Mouse (Mus musculus): ENCODE results near the gene Gpbp1. TPM values are rescaled to one million over a fixed set of nuclear protein-coding genes. Genes with fewer than 3 reads are reported as not detected.

The Gpbp1 gene
- 35.2 and 37.1 TPM in 2 replicates for polyA plus RNA-seq (2015; fragmentation: Nextera tagmentation; extraction: Ambion mirVana)

- WGBS (ENCODE audit: insufficient replicate concordance) = under 1% methylated on average over 92 of the region's 109 CpGs
- no peaks in the 10 kb centered on the region for H3K36me3 ChIP-seq (ENCODE audit: control insufficient read depth, insufficient read depth)
- peak within 1 kb of the TSS; percentile 84 for H3K4me3 ChIP-seq (ENCODE audit: low read depth, low read length)
- H3K27me3 ChIP-seq (ENCODE audit: control insufficient read depth, insufficient read depth, low read depth, low read length) = peaks cover 16% of the 10 kb centered on the region
- peak within 1 kb of the TSS; percentile 95 for H3K9ac ChIP-seq (ENCODE audit: low read depth, low read length)
- peak within 1 kb of the TSS; percentile 96 for H3K4me2 ChIP-seq (ENCODE audit: low read depth, low read length)
- H3K4me1 ChIP-seq (ENCODE audit: control insufficient read depth, low read depth, low read length) = peaks cover 16% of the 10 kb centered on the region
- H3K9me3 ChIP-seq (replicated peaks; ENCODE audit: control insufficient read depth, low read length) = no peaks in the 10 kb centered on the region
- peak; percentile 90 for ATAC-seq (ENCODE audit: low read depth)
- peak within 1 kb of the TSS; percentile 99 for H3K27ac ChIP-seq (ENCODE audit: low read length)
These were observed at the start of gene Gpbp1 for GRCm38 (mm10) chr13:111489802-111490723. Gpbp1 (minus strand) TSS chr13:111490111.

GRCm38 (mm10) chr13:111537718-111538117 is 47.8 kb upstream of the Gpbp1 start:
- 77% methylated on average over 9 of the region's 9 CpGs for WGBS (ENCODE audit: insufficient replicate concordance)
- no peak overlapping the region for H3K4me2 ChIP-seq (ENCODE audit: low read depth, low read length)
- H3K9ac ChIP-seq (ENCODE audit: low read depth, low read length) = no peak overlapping the region
- no peaks in the 10 kb centered on the region for H3K9me3 ChIP-seq (replicated peaks; ENCODE audit: control insufficient read depth, low read length)
- H3K4me3 ChIP-seq (ENCODE audit: low read depth, low read length) = no peak overlapping the region
- ATAC-seq (ENCODE audit: low read depth) = no peak
- H3K27me3 ChIP-seq (ENCODE audit: control insufficient read depth, insufficient read depth, low read depth, low read length) = no peaks in the 10 kb centered on the region
- no peaks in the 10 kb centered on the region; the same call in 1 of the 2 replicates for H3K4me1 ChIP-seq (ENCODE audit: control insufficient read depth, low read depth, low read length)
- H3K27ac ChIP-seq (ENCODE audit: low read length) = no peak overlapping the region
- no peaks in the 10 kb centered on the region for H3K36me3 ChIP-seq (ENCODE audit: control insufficient read depth, insufficient read depth)

GRCm38 (mm10) chr13:111536207-111536887 is 46.4 kb upstream of the Gpbp1 start:
- H3K27ac ChIP-seq (ENCODE audit: low read length) = no peak overlapping the region
- ATAC-seq (ENCODE audit: low read depth) = no peak
- H3K4me3 ChIP-seq (ENCODE audit: low read depth, low read length) = no peak overlapping the region
- no peaks in the 10 kb centered on the region for H3K27me3 ChIP-seq (ENCODE audit: control insufficient read depth, insufficient read depth, low read depth, low read length)
- no peaks in the 10 kb centered on the region for H3K9me3 ChIP-seq (replicated peaks; ENCODE audit: control insufficient read depth, low read length)
- no peaks in the 10 kb centered on the region; the same call in 1 of the 2 replicates for H3K4me1 ChIP-seq (ENCODE audit: control insufficient read depth, low read depth, low read length)
- no peak overlapping the region for H3K4me2 ChIP-seq (ENCODE audit: low read depth, low read length)
- WGBS (ENCODE audit: insufficient replicate concordance) = 48% methylated on average over 6 of the region's 6 CpGs
- no peak overlapping the region for H3K9ac ChIP-seq (ENCODE audit: low read depth, low read length)
- H3K36me3 ChIP-seq (ENCODE audit: control insufficient read depth, insufficient read depth) = no peaks in the 10 kb centered on the region

GRCm38 (mm10) chr13:111534131-111534530 is 44.2 kb upstream of the Gpbp1 start:
- WGBS (ENCODE audit: insufficient replicate concordance) = 56% methylated on average over 6 of the region's 6 CpGs
- H3K27ac ChIP-seq (ENCODE audit: low read length) = no peak overlapping the region
- H3K36me3 ChIP-seq (ENCODE audit: control insufficient read depth, insufficient read depth) = no peaks in the 10 kb centered on the region
- H3K4me3 ChIP-seq (ENCODE audit: low read depth, low read length) = no peak overlapping the region
- H3K9me3 ChIP-seq (replicated peaks; ENCODE audit: control insufficient read depth, low read length) = no peaks in the 10 kb centered on the region
- no peaks in the 10 kb centered on the region; the same call in 1 of the 2 replicates for H3K4me1 ChIP-seq (ENCODE audit: control insufficient read depth, low read depth, low read length)
- H3K27me3 ChIP-seq (ENCODE audit: control insufficient read depth, insufficient read depth, low read depth, low read length) = no peaks in the 10 kb centered on the region
- H3K4me2 ChIP-seq (ENCODE audit: low read depth, low read length) = no peak overlapping the region
- no peak for ATAC-seq (ENCODE audit: low read depth)
- no peak overlapping the region for H3K9ac ChIP-seq (ENCODE audit: low read depth, low read length)

GRCm38 (mm10) chr13:111532178-111532948 is 42.5 kb upstream of the Gpbp1 start:
- 81% methylated on average over 16 of the region's 16 CpGs for WGBS (ENCODE audit: insufficient replicate concordance)
- Histone ChIP-seq H3K4me3 (ENCODE audit: low read depth, low read length) (no peak overlapping the region), H3K27ac (ENCODE audit: low read length) (no peak overlapping the region), H3K4me2 (ENCODE audit: low read depth, low read length) (no peak overlapping the region), H3K4me1 (ENCODE audit: control insufficient read depth, low read depth, low read length) (no peaks in the 10 kb centered on the region; the same call in 1 of the 2 replicates), H3K9ac (ENCODE audit: low read depth, low read length) (no peak overlapping the region), H3K9me3 (replicated peaks; ENCODE audit: control insufficient read depth, low read length) (no peaks in the 10 kb centered on the region), H3K36me3 (ENCODE audit: control insufficient read depth, insufficient read depth) (no peaks in the 10 kb centered on the region), H3K27me3 (ENCODE audit: control insufficient read depth, insufficient read depth, low read depth, low read length) (no peaks in the 10 kb centered on the region)
- 0 out of 2 replicates have a peak, but pooled peaks have one; percentile 32 for ATAC-seq (ENCODE audit: low read depth)

- WGBS (ENCODE audit: insufficient replicate concordance) = 68% methylated on average over 1 of the region's 1 CpGs
- no peak overlapping the region for H3K27ac ChIP-seq (ENCODE audit: low read length)
- ATAC-seq (ENCODE audit: low read depth) = peak; percentile 58
These were observed 41.8 kb upstream of the Gpbp1 start for GRCm38 (mm10) chr13:111531701-111532100.

GRCm38 (mm10) chr13:111524277-111524676 is 34.4 kb upstream of the Gpbp1 start:
- Histone ChIP-seq H3K27ac (ENCODE audit: low read length) (no peak overlapping the region), H3K9ac (ENCODE audit: low read depth, low read length) (no peak overlapping the region), H3K9me3 (replicated peaks; ENCODE audit: control insufficient read depth, low read length) (no peaks in the 10 kb centered on the region), H3K4me2 (ENCODE audit: low read depth, low read length) (no peak overlapping the region), H3K4me3 (ENCODE audit: low read depth, low read length) (no peak overlapping the region), H3K36me3 (ENCODE audit: control insufficient read depth, insufficient read depth) (no peaks in the 10 kb centered on the region), H3K4me1 (ENCODE audit: control insufficient read depth, low read depth, low read length) (no peaks in the 10 kb centered on the region), H3K27me3 (ENCODE audit: control insufficient read depth, insufficient read depth, low read depth, low read length) (no peaks in the 10 kb centered on the region)
- no peak for ATAC-seq (ENCODE audit: low read depth)
- 83% methylated on average over 2 of the region's 2 CpGs for WGBS (ENCODE audit: insufficient replicate concordance)

More at GRCm38 (mm10) chr13:111531701-111532100, 41.8 kb upstream of the Gpbp1 start:
- no peak overlapping the region for H3K9ac ChIP-seq (ENCODE audit: low read depth, low read length)
- H3K36me3 ChIP-seq (ENCODE audit: control insufficient read depth, insufficient read depth) = no peaks in the 10 kb centered on the region
- H3K4me2 ChIP-seq (ENCODE audit: low read depth, low read length) = no peak overlapping the region
- no peaks in the 10 kb centered on the region for H3K27me3 ChIP-seq (ENCODE audit: control insufficient read depth, insufficient read depth, low read depth, low read length)
- H3K4me1 ChIP-seq (ENCODE audit: control insufficient read depth, low read depth, low read length) = no peaks in the 10 kb centered on the region; the same call in 1 of the 2 replicates
- no peak overlapping the region for H3K4me3 ChIP-seq (ENCODE audit: low read depth, low read length)
- H3K9me3 ChIP-seq (replicated peaks; ENCODE audit: control insufficient read depth, low read length) = no peaks in the 10 kb centered on the region

- Histone ChIP-seq H3K9me3 (replicated peaks; ENCODE audit: control insufficient read depth, low read length) (no peaks in the 10 kb centered on the region), H3K4me2 (ENCODE audit: low read depth, low read length) (no peak overlapping the region), H3K36me3 (ENCODE audit: control insufficient read depth, insufficient read depth) (no peaks in the 10 kb centered on the region), H3K9ac (ENCODE audit: low read depth, low read length) (no peak overlapping the region), H3K27me3 (ENCODE audit: control insufficient read depth, insufficient read depth, low read depth, low read length) (no peaks in the 10 kb centered on the region), H3K4me1 (ENCODE audit: control insufficient read depth, low read depth, low read length) (no peaks in the 10 kb centered on the region), H3K4me3 (ENCODE audit: low read depth, low read length) (no peak overlapping the region), H3K27ac (ENCODE audit: low read length) (no peak overlapping the region)
- WGBS (ENCODE audit: insufficient replicate concordance) = 67% methylated on average over 9 of the region's 9 CpGs
- no peak for ATAC-seq (ENCODE audit: low read depth)
These were observed 32.4 kb upstream of the Gpbp1 start for GRCm38 (mm10) chr13:111522336-111522735.
